Mouse (Mus musculus): ENCODE results near the gene Pik3r6.

Gene Pik3r6

GRCm38 (mm10) chr11:68487720-68488119 lies 15.1 kb upstream of the Pik3r6 start:
- DNase-seq (ENCODE audit: low read depth, low spot score), result no peak

GRCm38 (mm10) chr11:68488256-68488824 lies 14.5 kb upstream of the Pik3r6 start:
- no peak for DNase-seq (ENCODE audit: low read depth, low spot score)

GRCm38 (mm10) chr11:68489236-68489635 lies 13.6 kb upstream of the Pik3r6 start:
- no peak for DNase-seq (ENCODE audit: low read depth, low spot score)

- no peak for DNase-seq (ENCODE audit: low read depth, low spot score)
Observed at GRCm38 (mm10) chr11:68492592-68492991, 10.2 kb upstream of the Pik3r6 start.

- DNase-seq (ENCODE audit: low read depth, low spot score), result no peak
Observed at GRCm38 (mm10) chr11:68493760-68494159, 9.1 kb upstream of the Pik3r6 start.

GRCm38 (mm10) chr11:68497081-68497480 lies 5.7 kb upstream of the Pik3r6 start:
- DNase-seq (ENCODE audit: low read depth, low spot score), result no peak

GRCm38 (mm10) chr11:68498517-68498916 lies 4.3 kb upstream of the Pik3r6 start:
- DNase-seq (ENCODE audit: low read depth, low spot score), result no peak

GRCm38 (mm10) chr11:68498999-68499699 lies 3.7 kb upstream of the Pik3r6 start:
- DNase-seq (ENCODE audit: low read depth, low spot score), result no peak

- DNase-seq (ENCODE audit: low read depth, low spot score), result no peak
Observed at GRCm38 (mm10) chr11:68500949-68501350, 1.9 kb upstream of the Pik3r6 start.

GRCm38 (mm10) chr11:68502408-68502807 lies 411 bp upstream of the Pik3r6 start:
- DNase-seq (ENCODE audit: low read depth, low spot score), result no peak

- DNase-seq (ENCODE audit: low read depth, low spot score), result no peak
Observed at GRCm38 (mm10) chr11:68504913-68505312, 2.1 kb downstream of the Pik3r6 start.

- no peak for DNase-seq (ENCODE audit: low read depth, low spot score)
Observed at GRCm38 (mm10) chr11:68507246-68507645, 4.4 kb downstream of the Pik3r6 start.

GRCm38 (mm10) chr11:68508619-68509018 lies 5.8 kb downstream of the Pik3r6 start:
- DNase-seq (ENCODE audit: low read depth, low spot score), result no peak

GRCm38 (mm10) chr11:68509194-68509593 lies 6.4 kb downstream of the Pik3r6 start:
- DNase-seq (ENCODE audit: low read depth, low spot score), result no peak

GRCm38 (mm10) chr11:68513969-68514368 lies 11.2 kb downstream of the Pik3r6 start:
- no peak for DNase-seq (ENCODE audit: low read depth, low spot score)

- DNase-seq (ENCODE audit: low read depth, low spot score), result no peak
Observed at GRCm38 (mm10) chr11:68519362-68519761, 16.5 kb downstream of the Pik3r6 start.

- DNase-seq (ENCODE audit: low read depth, low spot score), result no peak
Observed at GRCm38 (mm10) chr11:68519815-68520214, 17.0 kb downstream of the Pik3r6 start.

GRCm38 (mm10) chr11:68520439-68520838 lies 17.6 kb downstream of the Pik3r6 start:
- no peak for DNase-seq (ENCODE audit: low read depth, low spot score)

GRCm38 (mm10) chr11:68521352-68521751 lies 18.5 kb downstream of the Pik3r6 start:
- no peak for DNase-seq (ENCODE audit: low read depth, low spot score)

GRCm38 (mm10) chr11:68526441-68526840 lies 23.6 kb downstream of the Pik3r6 start:
- no peak for DNase-seq (ENCODE audit: low read depth, low spot score)

GRCm38 (mm10) chr11:68531066-68531806 lies 28.4 kb downstream of the Pik3r6 start:
- DNase-seq (ENCODE audit: low read depth, low spot score), result no peak

GRCm38 (mm10) chr11:68531941-68532535 lies 29.2 kb downstream of the Pik3r6 start:
- DNase-seq (ENCODE audit: low read depth, low spot score), result no peak
